Mouse (Mus musculus): ENCODE measurements at regions not wholly inside any gene's neighbourhood (a gene's known extent, or its start where the extent isn't known, plus 50 kb on each side); places are given as distances from the start of the nearest gene placed in this dataset.

DNA sequence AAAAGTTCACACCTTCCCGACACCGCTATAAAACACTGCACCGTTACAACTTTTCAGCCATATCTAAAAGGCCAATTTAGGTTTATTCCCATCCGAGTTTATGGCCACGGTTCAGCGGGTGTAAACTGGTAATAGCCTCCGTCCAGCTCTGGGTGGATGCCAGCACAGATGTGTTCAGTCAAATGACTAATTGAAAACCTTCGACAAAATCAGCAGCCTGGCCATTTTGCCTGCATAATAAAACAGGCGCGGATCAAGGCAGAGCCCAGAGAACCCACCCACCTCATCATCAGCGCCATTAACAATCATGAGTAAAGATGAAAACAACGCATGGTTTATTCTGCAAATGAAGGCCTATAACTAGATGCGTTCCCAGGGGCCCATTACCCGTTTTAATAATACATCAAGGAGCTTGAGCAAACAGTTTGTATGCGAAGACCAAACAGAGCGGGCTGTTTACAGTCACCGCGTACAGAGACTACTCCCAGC is 172.1 kb upstream of the Irx3 start:
- TF ChIP-seq GATA1 (IDR thresholded peaks at IDR 0.05; ENCODE audit: borderline replicate concordance, low read length) (no peak), CTCF (IDR thresholded peaks at IDR 0.05; ENCODE audit: low read depth, low read length) (no peak), POLR2AphosphoS5 (IDR thresholded peaks at IDR 0.05; ENCODE audit: insufficient replicate concordance, low read depth, low read length) (no peak)
